In genomic region chr2:165834601-165835000, GRCm38 (mm10) we compare ENCODE assay signal across 25 mouse cellular contexts.
"Had no signal": no experiment of that assay in that cellular context is flagged by ENCODE, and none has a peak within 500 bp of the region (broad histone marks: within the 10 kb centered on the region; RNA-seq: fewer than 3 reads in every experiment).

No protein-coding gene starts in this region.

- H3K27ac ChIP-seq: kidney, embryonic 15.5 days; limb, embryonic 10.5 days; liver, embryonic 12.5 days; liver, embryonic 15.5 days; lung, embryonic 15.5 days; midbrain, embryonic 10.5 days; midbrain, embryonic 13.5 days had no signal

- H3K4me1 ChIP-seq: limb, embryonic 10.5 days; liver, embryonic 12.5 days; liver, embryonic 15.5 days had no signal

- ATAC-seq: liver, embryonic 12.5 days; midbrain, embryonic 13.5 days; midbrain, embryonic 16.5 days had no signal

- H3K27me3 ChIP-seq: kidney, embryonic 15.5 days; limb, embryonic 13.5 days; liver, embryonic 12.5 days; liver, embryonic 15.5 days; lung, embryonic 15.5 days; megakaryocyte, embryonic 14.5 days; midbrain, embryonic 13.5 days; neural tube, embryonic 15.5 days; stomach, embryonic 15.5 days had no signal

- H3K9ac ChIP-seq: kidney, embryonic 15.5 days; limb, embryonic 13.5 days; liver, embryonic 12.5 days; liver, embryonic 15.5 days; lung, embryonic 15.5 days; midbrain, embryonic 13.5 days; neural tube, embryonic 15.5 days; stomach, embryonic 15.5 days had no signal

- DNase-seq: kidney, adult 8-10 months; kidney, postnatal 14 days; kidney, postnatal 4 days; layer of hippocampus, adult 9-11 months; liver; lung, adult 18-20 months; lung, postnatal 10 days; lung, postnatal 36 days; retina, postnatal 1 day; right cerebral cortex, postnatal 25 days; spleen, adult 18-20 months; thymus, postnatal 25 days had no signal

- H3K4me3 ChIP-seq: kidney, embryonic 15.5 days; limb, embryonic 10.5 days; limb, embryonic 13.5 days; liver, embryonic 12.5 days; liver, embryonic 15.5 days; lung, embryonic 15.5 days; megakaryocyte, embryonic 14.5 days; midbrain, embryonic 10.5 days; midbrain, embryonic 13.5 days; myocyte; neural tube, embryonic 15.5 days; stomach, embryonic 15.5 days had no signal

- H3K9me3 ChIP-seq: kidney, embryonic 15.5 days; limb, embryonic 10.5 days; limb, embryonic 13.5 days; liver, embryonic 12.5 days; liver, embryonic 15.5 days; lung, embryonic 15.5 days; megakaryocyte, embryonic 14.5 days; midbrain, embryonic 10.5 days; midbrain, embryonic 13.5 days; neural tube, embryonic 15.5 days; stomach, embryonic 15.5 days had no signal

- H3K4me2 ChIP-seq: kidney, embryonic 15.5 days; limb, embryonic 13.5 days; liver, embryonic 12.5 days; liver, embryonic 15.5 days; lung, embryonic 15.5 days; midbrain, embryonic 13.5 days; neural tube, embryonic 15.5 days; stomach, embryonic 15.5 days had no signal
